Mouse (Mus musculus): Measurements from ENCODE around the gene Prkar1b.

GRCm38 (mm10) chr5:139112418-139112817 is 37.4 kb downstream of the Prkar1b start:
- TF ChIP-seq GATA1 (IDR thresholded peaks at IDR 0.05; ENCODE audit: borderline replicate concordance, low read length), result no peak
- no peak for TF ChIP-seq FLI1 (IDR thresholded peaks at IDR 0.05; ENCODE audit: low read length)
